Mouse (Mus musculus) cerebellum, adult 9-11 months (tissue): ENCODE results near the gene Impg1.

Experiments used
- DNase-seq: peaks from one replicate; pipeline ENCODE4 v3.0.0; 2022

The Impg1 gene

DNA sequence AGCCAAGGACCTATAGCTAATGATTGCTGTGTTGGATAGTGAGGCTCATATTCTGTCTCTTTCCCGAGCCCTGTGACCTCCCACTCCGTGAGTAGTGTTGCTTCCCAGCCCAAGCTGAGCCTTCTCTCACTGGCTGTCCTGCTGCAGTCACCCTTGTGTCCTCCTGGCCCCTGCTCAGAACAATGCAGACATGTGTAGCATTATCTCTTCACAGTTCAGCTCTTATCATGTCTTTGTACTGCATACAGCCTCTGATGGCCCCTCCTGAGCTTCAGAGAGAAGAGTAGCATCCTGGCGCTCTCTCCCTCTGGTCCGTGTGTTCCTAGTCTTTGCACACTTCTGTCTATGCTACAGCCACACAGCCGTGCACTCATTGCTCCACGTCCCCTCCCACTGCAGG lies 187.5 kb downstream of the Impg1 start:
- no peak for DNase-seq

DNA sequence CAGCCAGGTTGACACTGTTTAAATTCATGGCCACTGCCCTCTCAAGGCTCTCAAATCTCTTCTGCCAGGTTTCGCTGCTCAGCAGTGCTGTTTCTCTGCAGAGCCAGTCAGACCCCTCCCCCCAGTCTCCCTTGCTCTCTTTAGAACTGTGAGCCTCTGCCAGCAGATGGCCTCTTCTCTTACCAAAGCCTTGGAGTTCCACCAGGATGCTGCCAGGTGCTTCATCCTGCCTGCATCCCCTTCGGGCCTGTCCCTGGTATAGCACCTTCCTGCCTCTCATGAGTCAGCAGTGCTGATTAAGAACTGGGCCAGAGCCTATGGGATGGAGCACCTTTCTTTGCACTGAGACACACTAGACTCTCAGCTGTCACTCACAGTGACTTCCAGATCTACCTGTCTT lies 188.1 kb downstream of the Impg1 start:
- peak; percentile 33 for DNase-seq

DNA sequence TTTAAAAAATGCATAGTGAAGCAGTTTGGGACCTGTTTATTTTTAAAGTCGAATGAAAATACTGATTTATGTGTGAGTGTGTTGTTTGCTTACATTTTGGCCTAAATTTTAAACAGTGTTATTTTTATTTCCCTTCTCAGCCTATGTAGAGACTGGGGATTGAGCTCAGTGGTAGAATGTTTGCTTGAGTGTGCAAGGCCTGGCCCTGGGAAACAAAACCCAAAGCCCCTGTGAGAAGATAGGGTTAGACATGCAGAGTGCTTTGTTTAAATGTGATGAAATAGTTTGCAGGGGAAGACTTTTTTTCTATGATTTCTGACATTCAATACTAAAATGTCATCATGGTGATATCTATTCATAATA lies 189.5 kb downstream of the Impg1 start:
- DNase-seq, result no peak

DNA sequence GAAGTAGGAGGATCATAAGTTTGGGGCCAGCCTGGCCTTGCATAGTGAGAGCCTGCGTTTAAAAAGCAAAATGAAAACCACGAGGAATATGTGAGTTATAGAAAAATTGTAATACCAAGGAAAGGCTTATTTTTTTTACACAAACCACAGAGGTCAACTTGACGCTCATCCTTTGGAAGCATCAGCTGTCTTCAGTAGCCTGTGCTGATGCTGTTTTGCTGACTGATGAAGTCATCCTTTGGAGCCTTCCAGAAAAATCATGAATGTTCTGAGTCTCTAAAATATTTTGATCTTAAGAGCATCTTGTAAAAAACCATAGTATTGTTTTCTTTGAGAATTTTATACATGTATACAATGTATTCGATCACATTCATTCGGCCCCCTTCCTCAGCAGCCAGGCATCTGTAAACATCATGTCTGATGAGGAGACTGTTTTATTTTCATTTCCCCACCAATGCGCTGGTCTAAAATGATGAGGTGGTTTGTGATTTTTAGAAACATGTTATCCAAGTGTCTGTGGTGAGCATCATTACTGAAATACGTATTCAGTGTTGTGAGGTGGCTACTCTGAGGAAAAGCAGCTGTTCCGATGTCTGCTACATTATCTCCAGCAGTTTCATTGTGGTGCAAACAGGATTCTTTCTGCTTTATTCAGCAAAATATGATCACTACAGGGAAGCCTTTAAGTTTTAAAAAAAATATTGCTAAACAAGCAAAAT lies 190.1 kb downstream of the Impg1 start:
- no peak for DNase-seq

DNA sequence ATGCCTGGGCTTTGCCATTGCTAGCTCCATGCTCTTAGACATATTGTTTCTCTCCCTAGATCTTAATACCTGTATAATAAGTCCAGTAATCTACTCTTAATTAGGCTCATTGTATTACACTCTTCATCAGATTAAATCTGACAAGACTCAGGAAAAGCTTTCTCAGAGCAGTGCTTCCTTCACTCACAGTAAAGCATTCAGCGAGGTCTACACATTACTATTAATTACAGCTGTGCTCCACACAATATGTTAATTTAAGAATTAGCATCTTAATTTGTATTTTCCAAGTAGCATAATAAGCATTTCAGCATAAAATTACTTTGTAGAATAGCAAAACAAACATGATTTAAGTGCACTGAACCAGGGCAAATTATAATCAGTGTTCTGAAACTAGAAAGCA lies 192.3 kb downstream of the Impg1 start:
- DNase-seq, result no peak

DNA sequence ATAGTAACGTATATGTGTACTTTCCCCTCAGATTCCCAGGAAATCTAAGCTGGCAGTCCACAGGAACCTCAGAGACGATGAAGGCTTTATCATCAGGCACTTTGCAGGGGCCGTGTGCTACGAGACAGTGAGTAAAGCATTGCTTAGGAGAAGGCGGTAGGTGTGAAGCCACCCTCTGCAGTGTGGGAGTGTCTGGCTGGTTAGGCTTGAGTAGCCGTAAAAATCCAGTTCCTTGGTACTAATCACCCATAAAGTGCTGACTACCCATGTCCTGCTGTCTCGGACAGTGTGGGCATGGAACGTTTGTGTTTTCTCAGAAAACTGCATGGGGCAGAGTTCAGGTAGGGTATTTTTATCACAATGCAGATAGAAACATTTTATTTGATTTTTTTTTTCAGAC lies 195.7 kb downstream of the Impg1 start:
- DNase-seq, result no peak

DNA sequence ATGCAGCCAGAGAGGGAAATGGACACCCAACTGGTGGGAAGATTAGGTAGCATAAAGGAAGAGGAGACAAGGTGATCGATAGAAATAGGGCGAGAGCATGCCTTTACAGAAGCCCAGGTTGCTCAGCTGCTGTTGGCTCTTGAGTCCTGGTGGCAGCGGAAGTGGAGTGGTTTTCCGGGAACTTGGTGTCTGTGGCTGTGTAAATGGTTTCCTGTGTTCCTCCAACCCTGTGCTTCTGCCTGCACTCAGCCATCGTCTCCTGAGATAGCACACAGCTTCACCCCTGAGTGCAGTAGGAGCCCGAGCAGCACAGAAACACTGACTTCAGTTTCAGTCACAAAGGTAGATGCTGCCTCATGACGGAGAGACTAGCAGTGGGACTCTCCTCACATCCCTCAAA lies 198.8 kb downstream of the Impg1 start:
- no peak for DNase-seq

DNA sequence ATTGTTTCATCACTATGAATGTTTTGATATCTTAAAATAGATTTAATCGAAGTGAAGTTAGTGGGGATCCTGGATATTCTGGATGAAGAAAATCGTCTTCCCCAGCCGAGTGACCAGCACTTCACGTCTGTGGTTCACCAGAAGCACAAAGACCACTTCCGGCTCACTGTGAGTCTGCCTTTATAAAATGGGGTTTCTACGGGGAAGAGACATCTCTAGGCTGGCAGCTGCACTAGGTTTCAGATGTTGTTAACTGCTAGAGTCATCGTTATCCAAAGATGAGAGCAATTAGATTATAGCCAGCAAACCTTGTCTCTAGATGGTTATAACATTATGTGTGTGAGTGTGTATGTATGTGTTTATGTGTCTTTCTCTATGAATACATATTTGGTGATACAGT lies 199.2 kb downstream of the Impg1 start:
- no peak for DNase-seq
